31 mouse cellular contexts compared by ENCODE assay signal in the genomic region with DNA sequence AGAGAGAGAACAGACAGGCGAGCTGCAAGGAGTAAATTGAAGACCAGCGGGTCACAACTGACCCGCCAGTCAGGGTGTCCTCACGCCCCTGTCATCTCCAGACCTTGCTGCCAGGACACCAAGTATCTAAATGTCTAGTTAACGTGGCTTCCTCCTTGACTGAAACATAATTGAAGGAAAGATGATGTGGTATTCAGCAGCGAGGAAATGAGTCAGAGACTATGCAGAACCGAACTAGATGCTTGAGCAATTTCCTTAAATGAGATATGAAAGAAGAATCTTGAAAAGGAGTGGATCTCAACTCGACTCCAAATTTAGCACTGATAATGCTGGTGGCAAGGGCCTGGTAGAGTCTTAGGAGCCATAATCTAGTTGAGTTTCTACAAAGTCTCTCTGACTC.
DNase-seq lines count a peak whose midpoint lies in the region; ATAC-seq lines count a peak whose summit lies in the region.
"Had no signal": no experiment of that assay in that cellular context is flagged by ENCODE, and none has a peak within 500 bp of the region (broad histone marks: within the 10 kb centered on the region; RNA-seq: fewer than 3 reads in every experiment).

No protein-coding gene starts in this region.

- no peaks in the 10 kb centered on the region for H3K27me3 ChIP-seq in midbrain, embryonic 11.5 days (ENCODE audit: control insufficient read depth, insufficient read depth, low read length)
- H3K27me3 ChIP-seq in midbrain, embryonic 16.5 days (ENCODE audit: control insufficient read depth, insufficient read depth, low read depth, low read length), result no peaks in the 10 kb centered on the region
- H3K27me3 ChIP-seq: embryonic facial prominence, embryonic 13.5 days; forebrain, embryonic 12.5 days; forebrain, embryonic 15.5 days; heart, embryonic 13.5 days; hindbrain, embryonic 12.5 days; intestine, embryonic 15.5 days had no signal

- H3K4me3 ChIP-seq in midbrain, embryonic 11.5 days (ENCODE audit: low read depth, low read length), result no peak overlapping the region
- no peak overlapping the region for H3K4me3 ChIP-seq in midbrain, embryonic 16.5 days (ENCODE audit: low read depth, low read length)
- H3K4me3 ChIP-seq: embryonic facial prominence, embryonic 10.5 days; embryonic facial prominence, embryonic 13.5 days; erythroblast, embryonic 14.5 days; forebrain, embryonic 12.5 days; forebrain, embryonic 15.5 days; gastrocnemius, adult 2 months; heart, adult 2 months; heart, embryonic 10.5 days; heart, embryonic 13.5 days; hindbrain, embryonic 12.5 days; intestine, embryonic 15.5 days had no signal

- ATAC-seq in frontal cortex, adult (ENCODE audit: low TSS enrichment), result 0 out of 2 replicates have a peak, but pooled peaks have one; percentile 20
- ATAC-seq in midbrain, embryonic 11.5 days (ENCODE audit: low FRiP score), result no peak
- ATAC-seq in midbrain, embryonic 16.5 days, result no peak
- peak; percentile 35; the same call in 1 of the 2 replicates for ATAC-seq in granulocyte monocyte progenitor cell, adult 5-6 weeks (replicated peaks; ENCODE audit: poor library complexity, severe bottlenecking)
- ATAC-seq: activated CD4-positive, CD25-positive, alpha-beta regulatory T cell, adult 4 months; forebrain, embryonic 15.5 days; hindbrain, embryonic 16.5 days; intestine, embryonic 15.5 days had no signal

- H3K9me3 ChIP-seq in midbrain, embryonic 11.5 days (ENCODE audit: control insufficient read depth, low read length), result no peaks in the 10 kb centered on the region
- H3K9me3 ChIP-seq in midbrain, embryonic 16.5 days (replicated peaks; ENCODE audit: control insufficient read depth, low read length, poor library complexity, severe bottlenecking), result no peaks in the 10 kb centered on the region
- H3K9me3 ChIP-seq: embryonic facial prominence, embryonic 10.5 days; embryonic facial prominence, embryonic 13.5 days; forebrain, embryonic 12.5 days; forebrain, embryonic 15.5 days; heart, embryonic 10.5 days; heart, embryonic 13.5 days; hindbrain, embryonic 12.5 days; intestine, embryonic 15.5 days had no signal

- 89% methylated on average over 8 of the region's 8 CpGs for WGBS in midbrain, embryonic 11.5 days
- WGBS in midbrain, embryonic 16.5 days, result 89% methylated on average over 8 of the region's 8 CpGs

- no peaks in the 10 kb centered on the region for H3K4me1 ChIP-seq in midbrain, embryonic 11.5 days (ENCODE audit: control insufficient read depth, insufficient read depth, low read length)
- no peaks in the 10 kb centered on the region for H3K4me1 ChIP-seq in midbrain, embryonic 16.5 days (ENCODE audit: control insufficient read depth, insufficient read depth, low read length)
- H3K4me1 ChIP-seq: embryonic facial prominence, embryonic 13.5 days; forebrain, embryonic 12.5 days; intestine, embryonic 15.5 days had no signal

- H3K27ac ChIP-seq in midbrain, embryonic 11.5 days (ENCODE audit: low read depth, low read length), result no peak overlapping the region
- H3K27ac ChIP-seq in midbrain, embryonic 16.5 days (ENCODE audit: low read length), result no peak overlapping the region
- H3K27ac ChIP-seq: embryonic facial prominence, embryonic 10.5 days; embryonic facial prominence, embryonic 13.5 days; forebrain, embryonic 12.5 days; forebrain, embryonic 15.5 days; gastrocnemius, adult 2 months; heart, adult 2 months; heart, embryonic 10.5 days; heart, embryonic 13.5 days; hindbrain, embryonic 12.5 days; intestine, embryonic 15.5 days had no signal

- no peaks in the 10 kb centered on the region for H3K36me3 ChIP-seq in midbrain, embryonic 11.5 days (ENCODE audit: control insufficient read depth, insufficient read depth, low read length)
- no peaks in the 10 kb centered on the region for H3K36me3 ChIP-seq in midbrain, embryonic 16.5 days (ENCODE audit: control insufficient read depth, insufficient read depth, low read length)
- H3K36me3 ChIP-seq: embryonic facial prominence, embryonic 10.5 days; embryonic facial prominence, embryonic 13.5 days; forebrain, embryonic 12.5 days; forebrain, embryonic 15.5 days; heart, embryonic 10.5 days; heart, embryonic 13.5 days; hindbrain, embryonic 12.5 days; intestine, embryonic 15.5 days had no signal

- H3K4me2 ChIP-seq in midbrain, embryonic 11.5 days, result no peak overlapping the region
- no peak overlapping the region for H3K4me2 ChIP-seq in midbrain, embryonic 16.5 days (ENCODE audit: low read length)
- H3K4me2 ChIP-seq: embryonic facial prominence, embryonic 13.5 days; forebrain, embryonic 12.5 days; forebrain, embryonic 15.5 days; heart, embryonic 13.5 days; hindbrain, embryonic 12.5 days; intestine, embryonic 15.5 days had no signal

- H3K9ac ChIP-seq in midbrain, embryonic 11.5 days (ENCODE audit: low read length), result no peak overlapping the region
- no peak overlapping the region for H3K9ac ChIP-seq in midbrain, embryonic 16.5 days (ENCODE audit: low read depth, low read length)
- H3K9ac ChIP-seq: embryonic facial prominence, embryonic 13.5 days; forebrain, embryonic 12.5 days; forebrain, embryonic 15.5 days; heart, embryonic 13.5 days; hindbrain, embryonic 12.5 days; intestine, embryonic 15.5 days had no signal

- DNase-seq in frontal cortex, postnatal 25 days (ENCODE audit: low spot score in 2 of 2), result no peak
- DNase-seq in midbrain, embryonic 11.5 days (ENCODE audit: low spot score, missing footprints), result peak; percentile 54
- DNase-seq in MN1 (ENCODE audit: low spot score), result no peak
- DNase-seq in kidney, postnatal 4 days, result no peak
- no peak for DNase-seq in cerebellum, postnatal 10 days
- DNase-seq: adrenal gland, adult 8-10 months; adrenal gland, postnatal 25 days; B cell, adult 2 months; cerebellum, adult 11 months; cerebellum, adult 2 months; cerebellum, adult 9-11 months; cerebellum, postnatal 36 days; embryo, embryonic 11 days; gastrocnemius, adult 2 months; gastrocnemius, postnatal 14 days; heart, adult 2 months; heart, postnatal 14 days had no signal

Comparison
In these comparisons a context has a peak if more than half of its experiments do, and no peak if none do; other contexts are left out.
1. ATAC-seq: peak in frontal cortex, adult (single experiment) and granulocyte monocyte progenitor cell, adult 5-6 weeks (single experiment); none in midbrain, embryonic 11.5 days (single experiment) and midbrain, embryonic 16.5 days (single experiment).